Mouse (Mus musculus): ENCODE measurements around the gene Cyp2d9. TPM values are rescaled to one million over a fixed set of nuclear protein-coding genes. Genes with fewer than 3 reads are reported as not detected.
"Not testable (repeated sequence)": the region's sequence is repeated elsewhere in the genome, so short reads cannot be mapped to it uniquely, and the experiment has no call there.

The Cyp2d9 gene
- polyA plus RNA-seq, 1 experiment = not detected

GRCm38 (mm10) chr15:82464701-82465100 lies 31.5 kb downstream of the Cyp2d9 start:
- Histone ChIP-seq H3K27ac (ENCODE audit: insufficient read depth, low read depth, low read length) (no peak overlapping the region), H3K4me3 (ENCODE audit: insufficient read depth, low read depth, low read length) (no peak overlapping the region), H3K4me1 (ENCODE audit: control insufficient read depth, insufficient read depth, low read length) (no peaks in the 10 kb centered on the region)
- 86% methylated on average over 2 of the region's 2 CpGs for WGBS
- TF ChIP-seq POLR2A (IDR thresholded peaks at IDR 0.05; ENCODE audit: insufficient read depth, low read depth, low read length) (no peak), CTCF (IDR thresholded peaks at IDR 0.05; ENCODE audit: insufficient read depth, low read depth, low read length) (no peak)

DNA sequence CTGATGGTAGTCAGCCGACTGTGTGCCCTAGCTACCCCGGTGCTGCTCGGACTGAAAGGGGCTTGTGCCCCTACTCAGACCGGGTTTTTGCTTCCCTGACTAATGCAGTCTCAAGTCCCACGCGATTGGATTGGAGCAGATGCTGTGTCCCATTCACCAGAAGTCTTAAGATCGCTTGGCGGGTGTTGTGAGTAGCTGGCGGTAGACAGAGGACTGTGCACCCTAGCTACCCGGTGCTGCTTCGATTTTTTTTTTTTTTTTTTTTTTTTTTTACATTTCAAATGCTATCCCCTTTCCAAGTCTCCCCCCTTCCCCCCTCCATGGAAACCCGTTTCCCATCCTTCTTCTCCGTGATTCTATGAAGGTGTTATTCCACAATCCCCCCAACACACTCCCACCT lies 61.0 kb downstream of the Cyp2d9 start:
- 72% methylated on average over 13 of the region's 13 CpGs for WGBS
- not testable (repeated sequence) for H3K27ac ChIP-seq (ENCODE audit: insufficient read depth, low read depth, low read length)

More for the DNA sequence above, 61.0 kb downstream of the Cyp2d9 start:
- not testable (repeated sequence) for H3K4me1 ChIP-seq (ENCODE audit: control insufficient read depth, insufficient read depth, low read length); H3K4me3 ChIP-seq (ENCODE audit: insufficient read depth, low read depth, low read length)

Other genes starting within 250 kb of the Cyp2d9 start
- not detected in 2 replicates for gene Shisa8, start 220.6 kb upstream of the Cyp2d9 start, polyA plus RNA-seq (2012; ENCODE audit: insufficient read depth, insufficient read length, low replicate concordance, missing spikeins)
- gene Tnfrsf13c, start 209.1 kb upstream of the Cyp2d9 start, polyA plus RNA-seq (2012; ENCODE audit: insufficient read depth, insufficient read length, low replicate concordance, missing spikeins) = not detected in 2 replicates
- not detected in 2 replicates for gene Cenpm, start 188.7 kb upstream of the Cyp2d9 start, polyA plus RNA-seq (2012; ENCODE audit: insufficient read depth, insufficient read length, low replicate concordance, missing spikeins)
- not detected in 2 replicates for gene 1500009C09Rik, start 181.0 kb upstream of the Cyp2d9 start, polyA plus RNA-seq (2012; ENCODE audit: insufficient read depth, insufficient read length, low replicate concordance, missing spikeins)
- 252 and 297 TPM in 2 replicates for gene Sept3, start 158.5 kb upstream of the Cyp2d9 start, polyA plus RNA-seq (2012; ENCODE audit: insufficient read depth, insufficient read length, low replicate concordance, missing spikeins)
- gene Wbp2nl, start 134.5 kb upstream of the Cyp2d9 start, polyA plus RNA-seq (2012; ENCODE audit: insufficient read depth, insufficient read length, low replicate concordance, missing spikeins) = not detected in 2 replicates
- not detected in 2 replicates for gene Naga, start 94.5 kb upstream of the Cyp2d9 start, polyA plus RNA-seq (2012; ENCODE audit: insufficient read depth, insufficient read length, low replicate concordance, missing spikeins)
- gene Pheta2, start 94.5 kb upstream of the Cyp2d9 start, polyA plus RNA-seq (2012; ENCODE audit: insufficient read depth, insufficient read length, low replicate concordance, missing spikeins) = not detected in 2 replicates
- gene Smdt1, start 94.5 kb upstream of the Cyp2d9 start, polyA plus RNA-seq (2012; ENCODE audit: insufficient read depth, insufficient read length, low replicate concordance, missing spikeins) = not detected in 2 replicates
- not detected in 2 replicates for gene Ndufa6, start 79.1 kb upstream of the Cyp2d9 start, polyA plus RNA-seq (2012; ENCODE audit: insufficient read depth, insufficient read length, low replicate concordance, missing spikeins)
- gene Cyp2d22, start 53.2 kb upstream of the Cyp2d9 start, polyA plus RNA-seq (2012; ENCODE audit: insufficient read depth, insufficient read length, low replicate concordance, missing spikeins) = not detected in 2 replicates
- not detected in 2 replicates for gene Cyp2d11, start 39.4 kb upstream of the Cyp2d9 start, polyA plus RNA-seq (2012; ENCODE audit: insufficient read depth, insufficient read length, low replicate concordance, missing spikeins)
- not detected in 2 replicates for gene Cyp2d10, start 26.2 kb upstream of the Cyp2d9 start, polyA plus RNA-seq (2012; ENCODE audit: insufficient read depth, insufficient read length, low replicate concordance, missing spikeins)
- gene Cyp2d12, start 121.6 kb downstream of the Cyp2d9 start, polyA plus RNA-seq (2012; ENCODE audit: insufficient read depth, insufficient read length, low replicate concordance, missing spikeins) = not detected in 2 replicates
- gene Cyp2d34, start 187.5 kb downstream of the Cyp2d9 start, polyA plus RNA-seq (2012; ENCODE audit: insufficient read depth, insufficient read length, low replicate concordance, missing spikeins) = not detected in 2 replicates

All from olfactory bulb, adult 2 months (tissue).